Mouse (Mus musculus) liver, embryonic 15.5 days (tissue): ENCODE data around the gene Msrb3. TPM values are rescaled to one million over a fixed set of nuclear protein-coding genes. Genes with fewer than 3 reads are reported as not detected.

ENCODE experiments used
- ATAC-seq: fragments of 200-750 bp; cut with Nextera tagmentation; 2 replicates; pipeline ENCODE4 v1.8.0; 2017; ENCODE audit warnings: moderate number of reproducible peaks, mild to moderate bottlenecking, moderate library complexity; ENCODE audit not compliant: insufficient read depth
- H3K27ac ChIP-seq: fragments of 300-500 bp; sonication (generic); replicated peaks from 2 replicates; pipeline ENCODE4 v1.5.1; 2015; ENCODE audit warnings: mild to moderate bottlenecking, inconsistent platforms
- H3K27me3 ChIP-seq: fragments of 300-500 bp; sonication (generic); 2 replicates; pipeline ENCODE4 v1.6.1; 2015; ENCODE audit warnings: mild to moderate bottlenecking, inconsistent platforms
- H3K36me3 ChIP-seq: fragments of 300-500 bp; sonication (generic); replicated peaks from 2 replicates; pipeline ENCODE4 v1.6.1; 2015; ENCODE audit warnings: moderate library complexity, mild to moderate bottlenecking, inconsistent platforms
- H3K4me1 ChIP-seq: fragments of 300-500 bp; sonication (generic); replicated peaks from 2 replicates; pipeline ENCODE4 v1.6.1; 2015; ENCODE audit warnings: inconsistent platforms
- H3K4me2 ChIP-seq: fragments of 300-500 bp; sonication (generic); 2 replicates; pipeline ENCODE4 v1.6.1; 2015; ENCODE audit warnings: moderate library complexity, mild to moderate bottlenecking, inconsistent platforms
- H3K4me3 ChIP-seq: fragments of 300-500 bp; sonication (generic); replicated peaks from 2 replicates; pipeline ENCODE4 v1.5.1; 2015; ENCODE audit warnings: mild to moderate bottlenecking, inconsistent platforms
- H3K9ac ChIP-seq: fragments of 300-500 bp; sonication (generic); 2 replicates; pipeline ENCODE4 v1.6.1; 2015; ENCODE audit warnings: moderate library complexity, mild to moderate bottlenecking, inconsistent platforms
- H3K9me3 ChIP-seq: fragments of 300-500 bp; sonication (generic); replicated peaks from 2 replicates; pipeline ENCODE4 v1.6.1; 2016; ENCODE audit warnings: inconsistent platforms
- WGBS: fragments of 180-500 bp; shearing (Covaris S2); methylation state at CpG from one replicate; pipeline ENCODE4 v1.1.7; 2015; ENCODE audit warnings: mixed read lengths; ENCODE audit not compliant: insufficient replicate concordance; 5-methylcytosine and 5-hydroxymethylcytosine counted together
- polyA plus RNA-seq: library from polyadenylated mRNA; unstranded; fragments of >200 nt; fragmentation: Nextera tagmentation; extraction: Ambion mirVana; gene quantifications from 2 replicates; pipeline ENCODE4 v1.2.1, GENCODE M21; 2015

The Msrb3 gene
- polyA plus RNA-seq, 1 experiment from 2014 or later, result 1.2 TPM

DNA sequence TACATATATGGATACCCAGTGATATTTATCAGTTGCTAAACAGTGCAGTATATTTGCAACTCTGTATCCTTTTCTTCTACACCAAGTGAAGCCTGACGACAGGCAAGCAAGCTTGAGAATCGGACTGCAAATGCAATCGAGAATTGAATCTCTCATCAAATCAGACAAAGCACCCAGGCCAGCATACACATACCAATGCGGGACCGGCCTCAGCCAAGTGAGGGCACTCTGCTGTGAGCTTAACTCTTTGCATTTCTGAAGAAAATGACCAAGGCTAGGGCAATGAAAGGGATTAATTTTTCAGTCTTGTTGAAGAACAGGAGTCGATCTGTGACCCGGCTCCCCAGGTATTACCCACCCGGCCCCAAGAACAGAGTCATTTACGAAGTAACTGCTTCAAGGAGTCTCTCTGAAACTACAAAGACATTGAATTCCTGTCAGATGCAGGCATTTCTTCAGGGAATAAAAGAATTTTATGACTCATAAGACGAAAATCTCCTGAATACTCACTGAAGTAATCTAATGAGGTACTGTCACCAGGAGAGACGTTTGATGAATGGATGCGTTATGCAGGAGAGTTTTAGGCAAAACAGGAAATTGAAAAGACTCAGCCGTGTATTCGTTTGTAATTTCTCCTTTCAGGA, 88.7 kb downstream of the Msrb3 start:
- Histone ChIP-seq H3K4me1 (0 out of 2 replicates have a peak, but pooled peaks cover 4% of the 10 kb centered on the region), H3K36me3 (no peaks in the 10 kb centered on the region), H3K9me3 (no peaks in the 10 kb centered on the region), H3K27ac (no peak overlapping the region), H3K4me3 (no peak overlapping the region), H3K27me3 (no peaks in the 10 kb centered on the region), H3K4me2 (no peak overlapping the region), H3K9ac (no peak overlapping the region)
- 51% methylated on average over 14 of the region's 14 CpGs for WGBS
- ATAC-seq, result no peak

DNA sequence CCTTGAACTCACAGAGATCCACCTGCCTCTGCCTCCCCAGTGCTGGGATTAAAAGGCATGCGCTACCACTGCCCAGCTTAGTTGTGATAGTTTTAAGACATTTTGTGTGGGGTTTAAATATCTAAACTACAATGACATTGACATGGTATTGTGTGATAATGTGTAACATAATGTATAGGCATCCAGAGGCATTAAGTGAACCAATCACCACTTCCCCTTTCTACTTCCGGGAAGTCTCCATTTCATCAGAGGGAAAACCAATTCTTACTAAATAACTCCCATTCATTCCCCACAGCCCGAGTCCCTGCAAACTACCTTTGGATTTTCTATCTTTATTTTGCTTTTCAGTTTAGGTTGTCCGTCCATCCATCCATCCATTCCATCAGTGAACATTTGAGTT, 90.7 kb downstream of the Msrb3 start:
- H3K27ac ChIP-seq, result no peak overlapping the region
- no peaks in the 10 kb centered on the region for H3K9me3 ChIP-seq
- H3K4me3 ChIP-seq, result no peak overlapping the region
- ATAC-seq, result no peak
- no peaks in the 10 kb centered on the region for H3K36me3 ChIP-seq
- H3K27me3 ChIP-seq, result no peaks in the 10 kb centered on the region
- H3K4me2 ChIP-seq, result no peak overlapping the region
- H3K9ac ChIP-seq, result no peak overlapping the region
- 0 out of 2 replicates have a peak, but pooled peaks cover 4% of the 10 kb centered on the region for H3K4me1 ChIP-seq
- 60% methylated on average over 4 of the region's 4 CpGs for WGBS

DNA sequence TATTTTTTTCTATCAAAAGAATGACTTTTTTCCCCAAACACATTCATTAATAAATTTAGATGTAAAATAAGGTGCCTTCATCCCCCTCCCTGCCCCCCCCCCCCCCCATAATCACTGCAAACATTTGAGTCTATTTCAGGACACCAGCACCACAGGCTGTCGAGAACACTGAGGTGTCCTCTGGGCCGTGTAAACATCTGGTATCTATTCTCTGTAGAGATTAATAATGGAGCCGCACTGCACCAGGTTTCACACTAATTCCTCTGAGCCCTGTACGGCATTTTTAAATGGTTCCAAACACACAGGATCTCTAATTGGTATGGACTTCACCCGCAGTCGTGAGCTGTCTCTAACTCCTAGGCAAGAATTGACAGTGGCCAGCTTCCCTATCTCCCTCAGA, 97.8 kb downstream of the Msrb3 start:
- Histone ChIP-seq H3K4me2 (peak overlapping the region; percentile 7; the same call in 1 of the 2 replicates), H3K9ac (no peak overlapping the region), H3K4me3 (no peak overlapping the region), H3K27ac (no peak overlapping the region), H3K9me3 (no peaks in the 10 kb centered on the region), H3K4me1 (no peaks in the 10 kb centered on the region), H3K27me3 (no peaks in the 10 kb centered on the region), H3K36me3 (no peaks in the 10 kb centered on the region)
- 45% methylated on average over 6 of the region's 6 CpGs for WGBS
- ATAC-seq, result no peak

DNA sequence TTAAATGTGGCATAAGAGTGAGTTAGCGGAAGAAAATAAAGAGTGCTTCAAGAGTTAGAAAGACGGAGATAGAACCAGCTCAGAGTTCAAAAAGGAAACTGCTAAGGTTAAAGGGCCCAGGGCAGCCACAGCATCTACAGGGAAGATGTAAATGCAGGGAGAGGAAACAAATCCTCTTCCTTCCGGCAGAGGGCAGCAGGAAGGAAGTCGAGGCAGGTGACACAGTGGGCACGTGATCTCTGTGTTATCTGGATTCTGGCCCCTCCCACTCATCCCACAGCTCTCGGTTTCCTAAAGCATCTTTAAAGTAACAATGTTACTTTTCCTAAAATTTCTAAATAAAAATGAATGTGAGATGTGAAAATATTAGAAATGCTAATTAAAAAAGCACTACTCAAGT, 99.4 kb downstream of the Msrb3 start:
- Histone ChIP-seq H3K27me3 (no peaks in the 10 kb centered on the region), H3K4me2 (no peak overlapping the region), H3K4me1 (no peaks in the 10 kb centered on the region), H3K9ac (no peak overlapping the region), H3K36me3 (no peaks in the 10 kb centered on the region), H3K4me3 (no peak overlapping the region), H3K27ac (no peak overlapping the region), H3K9me3 (no peaks in the 10 kb centered on the region)
- ATAC-seq, result no peak
- 57% methylated on average over 6 of the region's 6 CpGs for WGBS

DNA sequence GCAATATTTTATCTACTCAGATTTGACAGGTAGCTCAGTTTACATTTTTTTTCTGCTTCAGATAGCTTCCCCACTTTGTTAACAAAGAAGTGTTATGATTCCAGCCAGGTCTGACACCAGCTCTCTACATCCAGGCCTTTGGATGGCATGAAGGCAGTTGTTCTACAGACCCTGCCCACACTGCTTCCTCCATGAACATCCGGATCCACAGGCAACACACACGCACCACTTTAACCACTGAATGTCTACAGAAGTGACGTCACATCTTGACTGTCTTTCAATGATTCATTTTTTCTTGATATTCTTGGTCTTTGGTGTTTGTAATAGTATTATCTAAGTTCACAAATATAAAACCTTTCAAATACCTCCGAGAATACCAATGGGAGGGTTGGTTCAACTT, 102.2 kb downstream of the Msrb3 start:
- ATAC-seq, result no peak
- H3K9me3 ChIP-seq, result no peaks in the 10 kb centered on the region
- 36% methylated on average over 4 of the region's 4 CpGs for WGBS

DNA sequence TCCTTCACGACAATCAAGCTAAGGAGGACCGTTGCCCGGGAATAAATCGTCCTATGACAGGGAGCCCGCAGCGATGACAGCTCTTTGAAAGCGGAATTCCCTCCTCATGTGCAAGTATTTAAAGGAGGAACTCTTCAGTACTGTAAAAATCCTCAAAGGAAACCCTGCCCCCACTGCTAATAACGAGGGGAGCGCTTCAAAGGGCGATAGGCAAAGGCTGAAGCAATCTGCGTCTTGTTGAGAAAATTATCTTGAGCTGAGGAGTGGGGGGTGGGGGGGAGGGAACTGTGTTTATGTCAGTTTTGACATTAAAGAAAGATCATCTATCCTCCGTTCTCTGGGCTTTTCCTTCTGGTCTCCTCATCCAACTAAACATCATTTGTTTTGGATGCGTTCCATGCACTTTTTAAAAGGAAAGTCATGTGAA, 104.5 kb downstream of the Msrb3 start:
- H3K36me3 ChIP-seq, result no peaks in the 10 kb centered on the region
- H3K27ac ChIP-seq, result no peak overlapping the region
- no peak for ATAC-seq
- no peak overlapping the region for H3K9ac ChIP-seq
- WGBS, result 17% methylated on average over 13 of the region's 13 CpGs
- H3K4me1 ChIP-seq, result no peaks in the 10 kb centered on the region
- H3K27me3 ChIP-seq, result no peaks in the 10 kb centered on the region
- H3K4me3 ChIP-seq, result no peak overlapping the region
- H3K9me3 ChIP-seq, result no peaks in the 10 kb centered on the region
- H3K4me2 ChIP-seq, result no peak overlapping the region

More for the DNA sequence above, 102.2 kb downstream of the Msrb3 start:
- no peak overlapping the region for H3K27ac ChIP-seq
- H3K4me3 ChIP-seq, result no peak overlapping the region
- H3K27me3 ChIP-seq, result no peaks in the 10 kb centered on the region
- no peaks in the 10 kb centered on the region for H3K4me1 ChIP-seq
- no peaks in the 10 kb centered on the region for H3K36me3 ChIP-seq
- H3K9ac ChIP-seq, result no peak overlapping the region
- H3K4me2 ChIP-seq, result no peak overlapping the region

DNA sequence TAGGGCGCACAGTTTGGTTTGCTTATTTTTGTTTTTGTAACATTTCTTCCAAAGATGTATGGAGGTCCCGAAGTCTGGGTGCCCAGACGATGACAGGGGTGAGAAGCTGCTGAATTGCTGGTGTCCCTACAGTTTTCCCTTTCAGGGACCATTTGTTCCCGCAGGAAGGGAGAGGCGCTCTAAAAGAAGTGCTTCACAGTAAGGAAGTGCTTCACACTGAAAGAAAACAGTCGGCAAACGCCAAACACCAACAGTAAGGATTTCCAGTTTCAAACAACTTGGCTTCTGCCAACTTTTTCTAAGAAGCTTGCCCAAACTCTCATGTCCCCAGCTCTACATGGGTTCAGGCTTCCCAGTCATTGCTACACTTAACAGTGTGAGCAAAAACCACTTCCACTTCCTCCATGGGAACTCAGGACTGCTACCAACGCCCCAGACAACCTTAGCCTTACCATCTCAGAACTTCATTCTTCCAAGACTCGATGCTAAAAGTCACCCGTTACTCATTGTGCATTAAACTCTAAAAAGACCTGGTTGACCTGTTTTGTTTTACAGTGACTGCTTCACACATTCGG, 106.6 kb downstream of the Msrb3 start:
- Histone ChIP-seq H3K4me1 (no peaks in the 10 kb centered on the region), H3K9me3 (no peaks in the 10 kb centered on the region), H3K4me3 (no peak overlapping the region), H3K4me2 (no peak overlapping the region), H3K36me3 (no peaks in the 10 kb centered on the region), H3K27me3 (no peaks in the 10 kb centered on the region), H3K27ac (no peak overlapping the region), H3K9ac (no peak overlapping the region)
- WGBS, result 31% methylated on average over 11 of the region's 11 CpGs
- no peak for ATAC-seq

DNA sequence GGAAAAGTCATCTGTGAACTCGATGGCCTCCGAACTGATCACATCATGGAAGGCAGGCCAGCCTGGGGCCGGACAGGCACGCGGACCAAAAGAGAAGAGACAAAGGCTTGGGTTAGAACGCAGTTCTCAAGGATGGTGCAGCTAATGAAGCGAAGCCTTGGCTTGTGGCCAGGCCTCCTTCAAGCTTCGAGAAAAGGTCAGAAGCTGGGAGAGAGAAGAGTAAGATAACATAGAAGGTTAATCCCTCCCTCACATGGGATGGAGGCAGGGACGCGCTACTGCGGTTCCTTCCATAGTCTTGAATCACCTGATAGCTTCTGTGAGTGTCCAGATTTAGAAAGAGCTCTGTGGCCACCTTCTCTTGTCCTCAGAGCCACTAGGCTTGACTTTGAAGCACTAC, 107.5 kb downstream of the Msrb3 start:
- H3K9ac ChIP-seq, result no peak overlapping the region
- H3K9me3 ChIP-seq, result no peaks in the 10 kb centered on the region
- no peak for ATAC-seq
- H3K4me1 ChIP-seq, result no peaks in the 10 kb centered on the region
- no peak overlapping the region for H3K27ac ChIP-seq
- H3K36me3 ChIP-seq, result no peaks in the 10 kb centered on the region
- H3K4me2 ChIP-seq, result no peak overlapping the region
- WGBS, result 73% methylated on average over 11 of the region's 11 CpGs
- no peaks in the 10 kb centered on the region for H3K27me3 ChIP-seq
- no peak overlapping the region for H3K4me3 ChIP-seq

DNA sequence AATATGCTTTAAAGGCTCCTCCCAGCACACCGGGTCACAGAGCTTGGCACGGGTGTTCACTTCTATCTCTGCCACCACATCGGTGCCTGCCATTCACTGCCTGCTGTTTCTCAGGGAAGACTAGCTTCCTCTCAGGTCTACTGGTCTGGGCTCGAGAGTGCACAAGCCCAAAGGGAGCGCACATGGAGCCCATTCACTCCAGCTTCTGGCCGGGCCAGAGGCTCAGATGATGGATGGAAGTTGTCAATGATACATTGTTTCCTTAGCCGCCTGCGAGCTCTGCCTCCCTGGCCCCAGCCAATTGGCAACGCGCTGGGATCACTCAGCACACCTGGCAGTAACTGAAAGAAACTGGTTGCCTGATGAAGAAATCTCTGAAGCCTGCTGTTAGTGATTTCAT, 111.7 kb downstream of the Msrb3 start:
- no peaks in the 10 kb centered on the region for H3K9me3 ChIP-seq
- H3K4me2 ChIP-seq, result no peak overlapping the region
- no peaks in the 10 kb centered on the region for H3K27me3 ChIP-seq
- WGBS, result 63% methylated on average over 10 of the region's 10 CpGs
- H3K27ac ChIP-seq, result no peak overlapping the region
- H3K36me3 ChIP-seq, result no peaks in the 10 kb centered on the region
- ATAC-seq, result no peak
- no peaks in the 10 kb centered on the region for H3K4me1 ChIP-seq
- H3K4me3 ChIP-seq, result no peak overlapping the region
- H3K9ac ChIP-seq, result no peak overlapping the region

DNA sequence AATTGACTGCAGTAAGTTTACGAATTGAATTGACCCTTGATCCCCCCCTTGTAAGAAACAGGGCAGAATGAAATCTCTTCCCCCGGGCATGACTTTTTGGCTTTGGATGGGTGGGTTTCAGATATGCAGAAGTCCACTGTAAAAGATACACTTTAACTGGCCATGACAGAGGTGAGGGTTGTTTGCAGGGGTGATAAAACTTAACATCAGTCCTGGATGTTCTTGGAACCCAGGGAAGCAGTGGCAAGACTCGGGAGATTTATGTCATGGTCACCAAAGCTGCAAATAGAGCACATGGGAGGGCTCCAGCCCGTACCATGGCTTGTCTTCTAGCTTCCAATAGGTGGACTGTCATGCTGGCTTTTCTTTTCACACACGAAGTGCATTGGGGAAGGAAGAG, 114.4 kb downstream of the Msrb3 start:
- no peak overlapping the region for H3K4me2 ChIP-seq
- H3K9ac ChIP-seq, result no peak overlapping the region
- 38% methylated on average over 5 of the region's 5 CpGs for WGBS
- ATAC-seq, result no peak
- H3K36me3 ChIP-seq, result no peaks in the 10 kb centered on the region
- H3K27ac ChIP-seq, result no peak overlapping the region
- H3K9me3 ChIP-seq, result no peaks in the 10 kb centered on the region
- no peaks in the 10 kb centered on the region for H3K27me3 ChIP-seq
- no peak overlapping the region for H3K4me3 ChIP-seq
- H3K4me1 ChIP-seq, result no peaks in the 10 kb centered on the region

DNA sequence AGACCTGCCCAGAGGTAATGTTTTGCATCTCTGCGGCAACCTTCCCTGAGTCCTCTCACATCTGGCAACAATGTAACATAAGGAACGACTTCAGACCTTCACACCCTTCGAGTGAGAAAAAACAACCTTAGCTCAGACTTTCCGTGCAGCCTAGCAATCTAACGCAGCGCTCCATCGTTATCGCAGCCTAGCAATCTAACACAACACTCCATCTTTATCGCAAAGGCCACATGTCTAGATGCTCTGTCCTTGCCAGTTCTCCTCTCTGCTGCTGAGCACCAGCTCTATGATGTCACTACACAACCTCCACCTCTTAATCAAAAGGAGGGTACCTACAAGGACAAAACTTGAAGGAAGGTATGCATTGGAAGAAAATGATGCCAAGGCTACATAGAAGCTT, 115.5 kb downstream of the Msrb3 start:
- Histone ChIP-seq H3K27ac (no peak overlapping the region), H3K4me3 (no peak overlapping the region), H3K4me2 (no peak overlapping the region), H3K36me3 (no peaks in the 10 kb centered on the region), H3K4me1 (no peaks in the 10 kb centered on the region), H3K9me3 (no peaks in the 10 kb centered on the region), H3K9ac (no peak overlapping the region), H3K27me3 (no peaks in the 10 kb centered on the region)
- ATAC-seq, result no peak
- WGBS, result 69% methylated on average over 9 of the region's 9 CpGs

DNA sequence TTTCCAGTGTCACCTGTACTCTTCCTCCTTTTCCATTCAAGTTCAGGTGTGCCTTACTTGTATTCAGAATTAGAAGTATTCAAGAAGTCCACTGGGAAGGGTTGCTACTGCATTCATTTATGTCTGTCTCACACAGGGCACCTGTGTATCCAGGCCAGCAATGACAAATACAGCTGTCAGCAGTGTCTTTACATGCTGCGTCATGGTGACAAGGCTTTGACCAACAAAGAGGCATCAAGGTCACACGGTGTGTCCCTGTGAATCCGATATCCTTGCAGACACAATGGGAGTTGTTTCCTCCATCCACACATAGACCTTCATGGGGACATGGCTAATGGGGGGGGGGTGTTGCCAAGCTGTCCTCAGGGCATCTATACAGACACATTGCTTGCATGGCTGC, 121.4 kb downstream of the Msrb3 start:
- 76% methylated on average over 3 of the region's 3 CpGs for WGBS
- Histone ChIP-seq H3K27ac (no peak overlapping the region), H3K4me3 (no peak overlapping the region), H3K9ac (no peak overlapping the region), H3K36me3 (no peaks in the 10 kb centered on the region), H3K27me3 (no peaks in the 10 kb centered on the region), H3K4me1 (no peaks in the 10 kb centered on the region), H3K9me3 (no peaks in the 10 kb centered on the region), H3K4me2 (no peak overlapping the region)
- no peak for ATAC-seq
